Mouse (Mus musculus) thymus, adult 2 months (tissue): Measurements from ENCODE around the gene Gm16867.
"Not testable (repeated sequence)": the region's sequence is repeated elsewhere in the genome, so short reads cannot be mapped to it uniquely, and the experiment has no call there.

ENCODE experiments used
- CTCF ChIP-seq: fragments of 200-500 bp; IDR thresholded peaks from 2 replicates; pipeline ENCODE4 v1.5.1; 2012; ENCODE audit warnings: mild to moderate bottlenecking, control low read depth, low read length, moderate library complexity, borderline replicate concordance; ENCODE audit not compliant: control insufficient read depth, poor library complexity, insufficient read depth; ENCODE audit errors: extremely low read depth
- POLR2A ChIP-seq: fragments of 200-500 bp; IDR thresholded peaks from 2 replicates; pipeline ENCODE4 v1.6.1; 2012; ENCODE audit warnings: mild to moderate bottlenecking, low read length, control low read depth, moderate library complexity; ENCODE audit not compliant: control insufficient read depth, poor library complexity, insufficient read depth; ENCODE audit errors: extremely low read depth

- not testable (repeated sequence) for TF ChIP-seq CTCF, POLR2A
These were observed 37.0 kb upstream of the Gm16867 start for GRCm38 (mm10) chr14:69540113-69540512.
